Mouse (Mus musculus) heart, adult 18-20 months (tissue): Measurements from ENCODE around the gene Ccdc39. TPM values are rescaled to one million over a fixed set of nuclear protein-coding genes. Genes with fewer than 3 reads are reported as not detected.

Source experiments
- DNase-seq, 2 experiments: peaks; one replicate each; pipeline ENCODE4 v3.0.0; 2021 to 2022; ENCODE audit warnings: mixed read lengths in 1 of 2
- total RNA-seq, 2 experiments: library from RNA; stranded (reverse); gene quantifications; 2 replicates each; pipeline ENCODE4 v1.2.3; 2021

Ccdc39 gene
- total RNA-seq, 2 experiments from 2014 or later: 0.25 to 0.69 TPM

- no peak for DNase-seq
These were observed 53.1 kb downstream of the Ccdc39 start for GRCm38 (mm10) chr3:33790975-33791374.

Other genes with a start within 250 kb of the Ccdc39 start
- 10 to 100 TPM; 16.0 to 17.6 TPM for gene Ttc14, start 44.5 kb downstream of the Ccdc39 start, total RNA-seq
- gene Fxr1, start 175.6 kb upstream of the Ccdc39 start, total RNA-seq: 100 to 1,000 TPM; 185 to 189 TPM
- 100 to 1,000 TPM; 147 to 156 TPM for gene Dnajc19, start 237.0 kb upstream of the Ccdc39 start, total RNA-seq